Mouse (Mus musculus): ENCODE measurements at regions not wholly inside any gene's neighbourhood (a gene's known extent, or its start where the extent isn't known, plus 50 kb on each side); places are given as distances from the start of the nearest gene placed in this dataset.

DNA sequence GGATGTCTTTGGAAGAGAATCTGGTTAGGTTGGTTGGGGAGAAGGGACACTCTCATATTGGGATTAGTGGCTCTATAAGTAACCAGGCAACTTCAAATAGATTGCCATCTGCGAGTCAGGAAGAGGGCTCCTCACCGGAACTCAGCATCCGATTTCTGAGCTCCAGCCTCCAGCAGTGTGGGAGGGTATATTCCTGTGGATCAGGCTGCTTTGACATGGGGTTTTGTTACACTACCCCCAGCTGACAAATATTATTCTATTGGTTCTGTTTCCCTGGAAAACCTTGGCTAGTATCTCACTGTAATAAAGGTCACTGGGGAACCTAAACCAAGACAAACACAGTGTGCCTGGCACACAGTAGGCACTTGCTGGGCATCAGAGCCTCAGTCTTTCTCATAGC, 179.9 kb downstream of the Enc1 start:
- ATAC-seq (ENCODE audit: low read depth) = no peak
- H3K4me3 ChIP-seq (ENCODE audit: low read length) = no peak overlapping the region
- no peaks in the 10 kb centered on the region for H3K9me3 ChIP-seq (ENCODE audit: control insufficient read depth, low read length)
- H3K4me2 ChIP-seq (ENCODE audit: low read depth, low read length) = no peak overlapping the region
- H3K27ac ChIP-seq (ENCODE audit: low read length) = no peak overlapping the region
- WGBS = 79% methylated on average over 3 of the region's 3 CpGs
- no peaks in the 10 kb centered on the region for H3K36me3 ChIP-seq (ENCODE audit: control insufficient read depth, insufficient read depth, low read length)
- no peak overlapping the region for H3K9ac ChIP-seq (ENCODE audit: low read length)
- peaks cover 4% of the 10 kb centered on the region for H3K4me1 ChIP-seq (replicated peaks; ENCODE audit: control insufficient read depth, insufficient read depth, low read length)
- H3K27me3 ChIP-seq (ENCODE audit: control insufficient read depth, insufficient read depth, low read depth, low read length) = no peaks in the 10 kb centered on the region

DNA sequence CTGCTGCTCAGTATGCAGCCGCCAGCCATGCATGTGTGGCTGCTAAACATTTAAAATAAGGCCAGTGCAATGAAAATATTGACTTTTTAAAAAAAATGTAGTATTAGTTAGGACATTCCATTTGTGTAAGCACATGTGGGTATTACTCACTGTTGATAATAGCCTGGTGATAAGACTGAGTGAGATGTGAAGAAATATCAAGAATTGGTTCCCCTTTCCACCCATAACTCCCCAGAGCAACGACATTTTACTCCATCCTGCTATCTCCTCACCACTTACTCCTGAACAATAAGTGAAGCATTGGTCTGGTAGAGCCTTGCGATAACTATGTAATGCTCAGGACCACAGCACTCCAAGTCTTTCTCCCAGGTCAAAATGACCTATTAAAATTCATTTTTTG, 178.2 kb downstream of the Enc1 start:
- Histone ChIP-seq H3K36me3 (ENCODE audit: control insufficient read depth, insufficient read depth, low read length) (no peaks in the 10 kb centered on the region), H3K4me2 (ENCODE audit: low read depth, low read length) (no peak overlapping the region), H3K27ac (ENCODE audit: low read length) (no peak overlapping the region), H3K9me3 (ENCODE audit: control insufficient read depth, low read length) (no peaks in the 10 kb centered on the region), H3K9ac (ENCODE audit: low read length) (no peak overlapping the region), H3K4me3 (ENCODE audit: low read length) (no peak overlapping the region), H3K4me1 (replicated peaks; ENCODE audit: control insufficient read depth, insufficient read depth, low read length) (peaks cover 1% of the 10 kb centered on the region), H3K27me3 (ENCODE audit: control insufficient read depth, insufficient read depth, low read depth, low read length) (no peaks in the 10 kb centered on the region)
- WGBS = 50% methylated on average over 3 of the region's 3 CpGs
- no peak for ATAC-seq (ENCODE audit: low read depth)

DNA sequence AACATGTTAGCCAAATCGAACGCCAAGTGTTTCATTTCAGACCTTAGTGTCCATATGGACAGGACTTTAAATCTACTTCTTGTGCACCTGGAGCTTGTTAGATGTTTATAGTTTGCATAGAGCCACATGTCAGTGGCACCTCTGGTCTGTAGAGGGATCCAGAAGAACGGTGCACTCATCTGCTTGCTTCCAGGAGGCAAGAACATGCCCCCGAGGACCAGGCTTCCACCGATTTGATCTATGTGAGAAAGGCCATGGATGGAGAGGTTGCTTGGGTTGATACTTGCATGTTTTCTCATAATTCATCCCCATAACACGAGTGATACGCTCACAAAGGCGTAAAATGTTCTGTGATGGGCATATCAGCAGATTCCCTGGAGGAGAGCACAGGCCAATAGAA, 177.8 kb downstream of the Enc1 start:
- no peaks in the 10 kb centered on the region; the same call in 1 of the 2 replicates for H3K4me1 ChIP-seq (replicated peaks; ENCODE audit: control insufficient read depth, insufficient read depth, low read length)
- no peak overlapping the region for H3K27ac ChIP-seq (ENCODE audit: low read length)
- H3K4me2 ChIP-seq (ENCODE audit: low read depth, low read length) = no peak overlapping the region
- no peaks in the 10 kb centered on the region for H3K36me3 ChIP-seq (ENCODE audit: control insufficient read depth, insufficient read depth, low read length)
- no peak overlapping the region for H3K4me3 ChIP-seq (ENCODE audit: low read length)
- no peak for ATAC-seq (ENCODE audit: low read depth)
- 67% methylated on average over 8 of the region's 8 CpGs for WGBS
- no peaks in the 10 kb centered on the region for H3K27me3 ChIP-seq (ENCODE audit: control insufficient read depth, insufficient read depth, low read depth, low read length)
- no peaks in the 10 kb centered on the region for H3K9me3 ChIP-seq (ENCODE audit: control insufficient read depth, low read length)
- no peak overlapping the region for H3K9ac ChIP-seq (ENCODE audit: low read length)

DNA sequence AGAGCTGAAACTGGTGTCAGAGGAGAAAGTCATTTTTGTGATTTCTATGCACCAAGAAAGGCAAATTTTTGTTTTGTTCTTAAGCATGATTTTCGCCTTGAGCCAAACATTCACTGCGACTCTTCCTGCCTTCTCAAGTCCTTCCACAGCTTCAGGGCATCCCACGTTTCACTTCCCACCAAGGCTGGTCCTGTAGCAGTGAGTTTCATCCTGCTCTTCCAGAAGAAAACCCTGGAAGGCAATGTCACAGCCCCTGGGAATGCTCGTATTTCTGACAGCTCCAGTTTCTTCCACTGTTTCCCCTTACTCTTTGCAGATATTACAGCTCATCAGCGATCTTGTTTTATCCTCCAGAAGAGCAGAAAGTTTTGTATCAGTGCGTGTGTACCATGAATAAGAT, 177.2 kb downstream of the Enc1 start:
- WGBS = 64% methylated on average over 6 of the region's 6 CpGs
- H3K36me3 ChIP-seq (ENCODE audit: control insufficient read depth, insufficient read depth, low read length) = no peaks in the 10 kb centered on the region
- no peak for ATAC-seq (ENCODE audit: low read depth)
- H3K27me3 ChIP-seq (ENCODE audit: control insufficient read depth, insufficient read depth, low read depth, low read length) = no peaks in the 10 kb centered on the region
- H3K9ac ChIP-seq (ENCODE audit: low read length) = no peak overlapping the region
- no peak overlapping the region for H3K4me2 ChIP-seq (ENCODE audit: low read depth, low read length)
- H3K27ac ChIP-seq (ENCODE audit: low read length) = no peak overlapping the region
- H3K4me1 ChIP-seq (replicated peaks; ENCODE audit: control insufficient read depth, insufficient read depth, low read length) = no peaks in the 10 kb centered on the region; the same call in 1 of the 2 replicates
- no peaks in the 10 kb centered on the region for H3K9me3 ChIP-seq (ENCODE audit: control insufficient read depth, low read length)
- no peak overlapping the region for H3K4me3 ChIP-seq (ENCODE audit: low read length)

DNA sequence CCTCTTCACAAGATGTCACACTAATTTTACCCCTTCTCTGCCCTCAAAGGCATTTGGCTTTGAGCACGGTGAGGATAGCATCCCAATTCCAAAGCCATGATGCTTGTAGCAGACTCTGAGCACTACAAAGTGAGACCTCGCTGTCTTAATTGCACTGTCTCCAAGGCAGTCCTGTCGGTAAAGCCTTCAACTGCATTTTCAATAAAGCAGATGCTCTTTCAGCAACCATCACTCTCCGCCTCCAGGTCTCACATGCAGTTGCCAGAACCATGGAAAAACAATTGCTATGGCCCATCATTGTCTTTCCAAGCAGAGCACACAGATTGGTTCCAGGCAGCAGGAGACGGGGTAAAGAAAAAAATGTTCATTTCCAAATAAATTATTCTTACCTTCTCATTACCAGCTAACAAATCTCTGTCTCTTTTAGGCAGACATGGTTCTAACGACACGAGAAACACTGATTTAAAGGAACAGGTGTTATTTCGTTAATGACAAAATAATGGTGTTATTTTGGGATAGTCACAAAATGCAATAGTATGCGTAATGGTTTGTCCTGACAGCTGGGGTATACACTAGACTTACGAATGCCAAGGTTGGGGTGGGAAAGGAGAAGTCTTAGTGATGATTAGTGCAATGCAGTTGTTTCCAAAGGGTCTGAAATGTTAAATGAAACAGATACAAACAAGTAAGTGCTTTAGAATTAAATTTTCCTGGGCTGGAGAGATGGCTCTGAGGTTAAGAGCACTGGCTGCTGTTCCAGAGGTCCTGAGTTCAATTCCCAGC, 175.2 kb downstream of the Enc1 start:
- no peak overlapping the region for H3K27ac ChIP-seq (ENCODE audit: low read length)
- no peaks in the 10 kb centered on the region for H3K36me3 ChIP-seq (ENCODE audit: control insufficient read depth, insufficient read depth, low read length)
- H3K9ac ChIP-seq (ENCODE audit: low read length) = no peak overlapping the region
- no peaks in the 10 kb centered on the region; the same call in 1 of the 2 replicates for H3K4me1 ChIP-seq (replicated peaks; ENCODE audit: control insufficient read depth, insufficient read depth, low read length)
- H3K4me3 ChIP-seq (ENCODE audit: low read length) = no peak overlapping the region
- H3K27me3 ChIP-seq (ENCODE audit: control insufficient read depth, insufficient read depth, low read depth, low read length) = no peaks in the 10 kb centered on the region
- no peaks in the 10 kb centered on the region for H3K9me3 ChIP-seq (ENCODE audit: control insufficient read depth, low read length)
- ATAC-seq (ENCODE audit: low read depth) = no peak
- no peak overlapping the region for H3K4me2 ChIP-seq (ENCODE audit: low read depth, low read length)
- WGBS = 79% methylated on average over 10 of the region's 10 CpGs

DNA sequence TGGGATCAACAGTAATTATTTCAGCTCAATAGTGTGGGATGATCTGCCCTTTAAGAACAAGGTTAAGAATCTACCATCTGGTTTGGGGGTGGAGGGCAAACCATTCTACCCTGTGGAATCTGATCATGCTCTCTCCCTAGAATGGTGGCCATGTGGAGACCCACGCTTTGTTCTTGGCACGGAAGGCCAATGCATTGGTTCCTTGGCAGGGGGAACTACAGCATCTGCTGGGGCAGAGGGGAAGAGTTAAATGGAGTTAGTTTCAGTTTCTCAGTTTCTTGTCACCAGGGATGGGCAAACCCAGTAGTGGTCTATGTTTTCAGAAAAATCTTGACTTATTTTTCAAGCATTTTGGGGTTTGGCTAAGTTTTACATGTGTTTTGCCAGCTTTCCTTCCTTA, 174.5 kb downstream of the Enc1 start:
- H3K36me3 ChIP-seq (ENCODE audit: control insufficient read depth, insufficient read depth, low read length) = no peaks in the 10 kb centered on the region
- no peak overlapping the region for H3K9ac ChIP-seq (ENCODE audit: low read length)
- 86% methylated on average over 2 of the region's 2 CpGs for WGBS
- H3K4me2 ChIP-seq (ENCODE audit: low read depth, low read length) = no peak overlapping the region
- no peak overlapping the region for H3K4me3 ChIP-seq (ENCODE audit: low read length)
- no peaks in the 10 kb centered on the region for H3K9me3 ChIP-seq (ENCODE audit: control insufficient read depth, low read length)
- no peak overlapping the region for H3K27ac ChIP-seq (ENCODE audit: low read length)
- no peaks in the 10 kb centered on the region; the same call in 1 of the 2 replicates for H3K4me1 ChIP-seq (replicated peaks; ENCODE audit: control insufficient read depth, insufficient read depth, low read length)
- no peak for ATAC-seq (ENCODE audit: low read depth)
- H3K27me3 ChIP-seq (ENCODE audit: control insufficient read depth, insufficient read depth, low read depth, low read length) = no peaks in the 10 kb centered on the region

DNA sequence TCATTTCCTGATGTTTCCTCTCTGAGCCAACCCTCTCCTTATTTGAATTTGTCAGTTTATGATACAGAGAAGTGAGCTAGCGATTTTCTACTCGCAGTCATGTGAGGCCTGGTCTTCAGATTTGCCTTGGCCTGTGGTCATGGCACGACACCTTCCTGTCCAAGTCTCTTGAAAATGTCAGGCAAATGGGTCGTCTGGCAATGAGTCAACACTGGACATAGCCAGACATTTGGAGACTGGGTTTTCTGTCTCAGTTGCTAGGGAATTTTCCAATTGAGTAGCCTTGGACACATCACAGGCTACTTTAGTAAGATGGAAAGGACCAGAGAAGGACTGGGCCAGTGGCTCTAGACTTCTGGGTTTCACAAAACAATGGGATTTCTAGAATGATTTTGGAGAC, 171.2 kb downstream of the Enc1 start:
- Histone ChIP-seq H3K4me2 (ENCODE audit: low read depth, low read length) (no peak overlapping the region), H3K9ac (ENCODE audit: low read length) (no peak overlapping the region), H3K9me3 (ENCODE audit: control insufficient read depth, low read length) (no peaks in the 10 kb centered on the region), H3K27me3 (ENCODE audit: control insufficient read depth, insufficient read depth, low read depth, low read length) (no peaks in the 10 kb centered on the region), H3K4me3 (ENCODE audit: low read length) (no peak overlapping the region), H3K36me3 (ENCODE audit: control insufficient read depth, insufficient read depth, low read length) (no peaks in the 10 kb centered on the region), H3K4me1 (replicated peaks; ENCODE audit: control insufficient read depth, insufficient read depth, low read length) (peaks cover 7% of the 10 kb centered on the region; the same call in 1 of the 2 replicates), H3K27ac (ENCODE audit: low read length) (no peak overlapping the region)
- WGBS = 76% methylated on average over 4 of the region's 4 CpGs
- no peak for ATAC-seq (ENCODE audit: low read depth)

DNA sequence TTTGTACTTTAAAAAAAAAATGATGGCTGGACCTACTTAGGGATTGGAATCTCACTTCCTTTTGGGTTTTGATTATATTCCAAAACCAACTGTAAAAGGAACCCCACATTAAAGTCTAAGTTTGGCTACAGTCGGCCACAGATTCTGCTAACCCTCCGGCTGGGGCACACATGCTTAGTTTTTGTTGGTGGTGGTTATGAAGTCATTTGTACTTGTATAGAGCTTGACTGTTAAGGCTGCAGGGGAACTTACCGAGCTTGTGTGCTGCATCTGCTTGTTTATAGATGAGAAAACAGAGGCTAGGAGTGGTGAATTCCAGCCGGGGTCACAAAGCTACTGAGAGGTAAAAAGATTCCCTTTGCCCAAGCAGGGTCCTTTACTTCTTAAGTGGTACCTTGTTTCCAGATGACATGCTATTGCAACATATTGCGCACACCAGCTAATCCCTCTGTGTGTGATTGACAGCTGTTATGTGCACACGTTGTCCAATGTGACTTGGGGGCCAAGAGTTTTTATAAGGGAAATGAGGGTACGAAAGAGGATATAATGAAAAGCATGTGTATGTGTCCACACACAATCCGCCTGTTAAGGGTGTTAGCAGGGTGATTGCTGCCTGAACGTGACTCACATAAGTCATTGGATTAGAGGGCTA, 169.8 kb downstream of the Enc1 start:
- Histone ChIP-seq H3K4me1 (replicated peaks; ENCODE audit: control insufficient read depth, insufficient read depth, low read length) (peaks cover 13% of the 10 kb centered on the region), H3K27me3 (ENCODE audit: control insufficient read depth, insufficient read depth, low read depth, low read length) (no peaks in the 10 kb centered on the region), H3K4me3 (ENCODE audit: low read length) (no peak overlapping the region), H3K27ac (ENCODE audit: low read length) (no peak overlapping the region), H3K9ac (ENCODE audit: low read length) (no peak overlapping the region), H3K4me2 (ENCODE audit: low read depth, low read length) (no peak overlapping the region), H3K36me3 (ENCODE audit: control insufficient read depth, insufficient read depth, low read length) (no peaks in the 10 kb centered on the region), H3K9me3 (ENCODE audit: control insufficient read depth, low read length) (no peaks in the 10 kb centered on the region)
- 66% methylated on average over 9 of the region's 9 CpGs for WGBS
- ATAC-seq (ENCODE audit: low read depth) = no peak

DNA sequence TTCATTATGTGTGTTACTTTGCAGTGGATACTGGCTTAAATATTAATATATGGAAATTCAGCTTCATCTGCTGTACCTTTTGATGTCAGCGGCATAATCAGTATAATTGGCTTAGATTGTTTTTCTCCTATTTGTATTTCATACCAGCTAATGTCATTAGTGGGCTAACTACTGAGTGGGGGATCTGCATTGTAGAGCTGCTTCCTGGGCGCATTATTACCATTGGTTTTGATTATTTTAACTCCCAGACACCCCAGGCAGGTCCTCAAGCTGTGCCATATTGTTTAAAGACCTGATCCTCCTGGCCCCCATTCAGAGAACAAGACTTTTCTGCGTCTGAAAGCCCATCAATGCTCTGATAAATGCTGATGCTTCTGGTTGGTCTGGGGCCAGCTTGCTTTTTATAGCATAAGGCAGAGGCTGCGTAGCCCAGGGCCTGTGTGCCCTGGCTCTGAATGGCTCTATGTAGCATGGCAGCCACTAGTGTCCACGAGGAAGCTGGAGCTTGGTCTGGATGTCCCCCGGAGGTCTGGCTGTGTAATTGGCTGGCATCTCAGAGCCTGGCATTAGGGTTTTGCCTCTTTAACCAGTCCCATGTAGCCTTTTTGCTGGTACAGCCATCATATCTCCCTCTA, 169.1 kb downstream of the Enc1 start:
- H3K4me3 ChIP-seq (ENCODE audit: low read length) = no peak overlapping the region
- ATAC-seq (ENCODE audit: low read depth) = no peak
- whole genome bisulfite sequencing = 74% methylated on average over 6 of the region's 6 CpGs
- peaks cover 3% of the 10 kb centered on the region; the same call in 1 of the 2 replicates for H3K9me3 ChIP-seq (ENCODE audit: control insufficient read depth, low read length)
- H3K27me3 ChIP-seq (ENCODE audit: control insufficient read depth, insufficient read depth, low read depth, low read length) = no peaks in the 10 kb centered on the region
- H3K4me1 ChIP-seq (replicated peaks; ENCODE audit: control insufficient read depth, insufficient read depth, low read length) = peaks cover 13% of the 10 kb centered on the region
- H3K4me2 ChIP-seq (ENCODE audit: low read depth, low read length) = no peak overlapping the region
- H3K27ac ChIP-seq (ENCODE audit: low read length) = no peak overlapping the region
- H3K9ac ChIP-seq (ENCODE audit: low read length) = no peak overlapping the region
- H3K36me3 ChIP-seq (ENCODE audit: control insufficient read depth, insufficient read depth, low read length) = no peaks in the 10 kb centered on the region
